Mouse (Mus musculus): Measurements from ENCODE around the gene Dync1i2.

The Dync1i2 gene

DNA sequence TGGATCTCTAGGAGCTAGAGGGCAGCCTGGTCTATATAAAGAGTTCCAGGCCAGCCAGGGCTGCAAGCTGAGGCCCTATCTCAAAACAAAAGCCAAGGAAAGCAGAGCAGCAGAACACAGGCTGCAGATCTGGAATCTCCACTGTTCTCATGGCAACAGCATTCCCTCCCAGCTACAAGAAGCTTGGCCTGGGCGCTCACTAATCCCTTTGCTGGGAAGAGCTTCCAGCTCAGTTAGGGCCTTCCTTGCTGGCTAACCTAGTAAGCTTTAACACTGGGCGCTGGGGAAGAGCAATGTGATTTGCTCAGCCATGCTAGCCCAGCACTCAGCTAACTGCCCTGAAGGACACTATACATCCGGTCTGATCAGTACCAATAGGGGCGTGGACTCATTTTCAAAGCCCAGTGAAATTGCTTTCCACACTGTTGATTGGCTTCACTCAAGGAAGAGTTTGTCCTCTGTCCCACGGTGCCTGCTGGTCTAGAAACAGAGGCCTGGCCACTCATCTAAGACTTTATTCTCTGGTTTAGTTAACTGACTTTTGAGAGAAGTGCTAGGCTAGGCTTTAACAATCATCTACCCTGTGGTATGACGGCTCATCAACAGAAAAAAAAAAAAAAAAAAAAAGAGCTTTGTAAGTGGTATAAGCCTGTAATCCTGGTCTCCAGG is 78.7 kb downstream of the Dync1i2 start:
- CTCF ChIA-PET: interaction anchor here in 2 of 4 experiments (0.6 to 1.4 kb wide), 3 partner anchors 22 to 92 kb away, joined by 3 to 4 read pairs (median 3); no protein-coding TSS in a partner anchor

GRCm38 (mm10) chr2:71291566-71291965 is 80.1 kb downstream of the Dync1i2 start:
- POLR2A ChIA-PET: interaction anchor here in 2 of 4 experiments (0.7 to 3.8 kb wide), 6 partner anchors 10 to 271 kb away, joined by 3 to 24 read pairs (median 3); no protein-coding TSS in a partner anchor
- CTCF ChIA-PET: interaction anchor here in 1 of 4 experiments (0.7 kb wide), 1 partner anchor 163 kb away, joined by 3 read pairs; no protein-coding TSS in a partner anchor

More for the DNA sequence above, 78.7 kb downstream of the Dync1i2 start:
- POLR2A ChIA-PET: interaction anchor here (0.6 to 3.8 kb wide), 25 partner anchors 10 to 1334 kb away, joined by 3 to 24 read pairs (median 4); no protein-coding TSS in a partner anchor

- POLR2A ChIA-PET: interaction anchor here in 1 of 4 experiments (0.6 to 2.7 kb wide), 9 partner anchors 8 to 70 kb away, joined by 3 to 13 read pairs (median 4); no protein-coding TSS in a partner anchor
- CTCF ChIA-PET: interaction anchor here in 1 of 4 experiments (0.6 to 0.7 kb wide), 2 partner anchors 9 to 38 kb away, joined by 3 to 9 read pairs; no protein-coding TSS in a partner anchor
Measured at GRCm38 (mm10) chr2:71293983-71294382, 82.5 kb downstream of the Dync1i2 start.

DNA sequence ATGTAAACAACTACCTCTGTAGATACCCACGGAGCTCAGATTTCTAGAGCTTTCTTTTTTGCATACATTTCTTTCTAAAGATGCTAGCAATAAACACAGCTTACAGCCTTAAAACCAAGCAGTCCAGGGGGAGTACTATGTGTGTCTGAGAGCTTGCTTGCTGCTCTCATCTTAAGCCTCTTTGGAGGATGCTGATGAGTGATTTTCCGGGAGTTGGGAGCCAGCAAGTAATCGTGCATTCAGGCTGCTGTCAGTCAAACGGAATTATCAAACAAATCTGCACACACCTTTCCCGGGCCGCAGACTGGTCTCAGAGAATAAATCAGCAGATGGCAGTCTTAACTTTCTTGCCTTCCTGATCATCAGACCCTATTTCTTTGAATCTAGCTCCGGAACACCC is 83.0 kb downstream of the Dync1i2 start:
- ChIA-PET CTCF (interaction anchor here in 1 of 4 experiments (0.7 kb wide), 1 partner anchor 39 kb away, joined by 3 read pairs; no protein-coding TSS in a partner anchor), POLR2A (interaction anchor here in 1 of 4 experiments (0.9 to 2.7 kb wide), 8 partner anchors 8 to 40 kb away, joined by 3 to 13 read pairs (median 4); no protein-coding TSS in a partner anchor)

DNA sequence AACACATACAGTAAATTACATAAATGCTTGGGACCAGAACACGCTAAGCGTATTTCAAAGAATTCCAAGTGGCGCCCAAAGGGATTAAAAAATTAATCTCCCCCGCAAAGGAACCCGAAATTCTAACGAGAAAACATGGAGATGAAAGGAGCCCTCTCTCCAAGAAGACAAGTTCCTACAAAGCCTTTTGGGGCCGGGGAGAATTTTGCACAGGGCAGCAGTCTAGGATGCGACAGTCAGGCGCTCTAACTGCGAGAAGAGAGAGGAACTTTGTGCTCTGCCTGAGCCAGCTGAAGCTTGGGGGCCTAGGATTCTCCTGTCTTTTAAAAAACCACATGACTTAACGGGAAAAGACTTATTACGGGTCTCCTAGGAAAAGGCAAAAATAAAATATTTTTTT is 84.3 kb downstream of the Dync1i2 start:
- CTCF ChIA-PET: no interaction called here
- POLR2A ChIA-PET: interaction anchor here in 2 of 4 experiments (0.7 to 2.7 kb wide), 7 partner anchors 11 to 61 kb away, joined by 3 to 13 read pairs (median 4); no protein-coding TSS in a partner anchor

DNA sequence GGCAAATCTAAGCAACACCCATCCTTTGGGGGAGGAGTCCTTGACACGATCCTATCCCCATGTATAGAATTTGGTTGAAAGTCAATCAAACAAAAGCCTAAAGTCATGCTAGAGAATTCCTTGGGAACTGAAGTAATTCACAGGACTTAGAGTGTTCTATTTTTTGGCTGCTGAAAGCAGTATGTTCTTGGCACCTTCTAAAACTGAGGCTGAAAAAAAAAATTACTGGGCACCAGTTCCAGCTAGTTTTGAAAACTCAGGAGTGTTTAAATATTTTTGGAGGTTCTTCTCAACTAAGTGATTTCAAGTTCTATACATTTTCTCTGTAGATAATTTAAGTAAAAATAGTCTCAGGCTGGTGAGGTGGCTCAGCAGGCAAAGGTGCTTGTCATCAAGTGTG is 86.0 kb downstream of the Dync1i2 start:
- CTCF ChIA-PET: interaction anchor here in 1 of 4 experiments (0.6 kb wide), 1 partner anchor 188 kb away, joined by 3 read pairs; no protein-coding TSS in a partner anchor
- POLR2A ChIA-PET: interaction anchor here in 1 of 4 experiments (1.0 to 1.7 kb wide), 3 partner anchors 9 to 18 kb away, joined by 3 to 5 read pairs (median 3); no protein-coding TSS in a partner anchor

- CTCF ChIA-PET: no interaction called here
Measured at GRCm38 (mm10) chr2:71298729-71299128, 87.2 kb downstream of the Dync1i2 start.

DNA sequence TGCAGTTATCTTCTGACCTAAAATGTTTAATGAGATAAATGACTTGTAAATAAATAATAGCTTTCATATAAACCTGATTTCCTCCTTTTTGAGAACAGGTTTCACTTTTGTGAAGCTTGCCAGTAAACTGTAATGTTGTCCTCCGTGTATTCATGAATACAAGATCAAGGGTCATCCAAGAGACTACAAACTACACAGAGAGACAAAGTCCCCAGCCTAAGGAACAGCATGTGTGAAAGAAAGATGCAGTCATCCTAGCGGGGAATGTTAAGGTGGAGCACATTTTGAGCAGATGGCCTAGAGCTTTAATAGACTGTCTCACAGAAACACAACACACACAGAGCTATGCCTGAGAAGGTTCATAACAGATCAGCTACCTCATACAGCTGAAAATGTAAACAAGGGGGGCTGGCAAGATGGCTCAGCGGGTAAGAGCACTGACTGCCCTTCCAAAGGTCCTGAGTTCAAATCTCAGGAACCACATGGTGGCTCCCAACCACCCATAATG is 90.7 kb downstream of the Dync1i2 start:
- ChIA-PET CTCF (interaction anchor here in 2 of 4 experiments (0.6 to 0.9 kb wide), 2 partner anchors 10 to 600 kb away, joined by 3 to 4 read pairs; no protein-coding TSS in a partner anchor), POLR2A (interaction anchor here in 3 of 4 experiments (0.5 to 4.1 kb wide), 12 partner anchors 10 to 533 kb away, joined by 3 to 24 read pairs (median 4); partner anchors contain the start of gene Dync1i2 (in 1 of the 3))

More at GRCm38 (mm10) chr2:71298729-71299128, 87.2 kb downstream of the Dync1i2 start:
- POLR2A ChIA-PET: interaction anchor here in 1 of 4 experiments (0.8 kb wide), 1 partner anchor 45 kb away, joined by 3 read pairs; no protein-coding TSS in a partner anchor

GRCm38 (mm10) chr2:71303221-71303620 is 91.7 kb downstream of the Dync1i2 start:
- ChIA-PET CTCF (interaction anchor here in 1 of 4 experiments (0.6 kb wide), 2 partner anchors 52 to 121 kb away, joined by 4 to 5 read pairs; no protein-coding TSS in a partner anchor), POLR2A (interaction anchor here in 3 of 4 experiments (0.6 to 4.1 kb wide), 12 partner anchors 13 to 304 kb away, joined by 3 to 24 read pairs (median 3); partner anchors contain the start of gene Dync1i2 (in 1 of the 3))

GRCm38 (mm10) chr2:71304821-71305220 is 93.3 kb downstream of the Dync1i2 start:
- CTCF ChIA-PET: interaction anchor here in 1 of 4 experiments (0.6 to 1.2 kb wide), 2 partner anchors 20 to 247 kb away, joined by 3 read pairs; no protein-coding TSS in a partner anchor
- POLR2A ChIA-PET: interaction anchor here in 1 of 4 experiments (0.6 to 2.2 kb wide), 4 partner anchors 10 to 259 kb away, joined by 3 to 5 read pairs (median 4); no protein-coding TSS in a partner anchor

GRCm38 (mm10) chr2:71306357-71306756 is 94.9 kb downstream of the Dync1i2 start:
- ChIA-PET CTCF (no interaction called here), POLR2A (interaction anchor here in 1 of 4 experiments (0.9 to 4.4 kb wide), 5 partner anchors 10 to 43 kb away, joined by 3 to 24 read pairs (median 4); no protein-coding TSS in a partner anchor)

DNA sequence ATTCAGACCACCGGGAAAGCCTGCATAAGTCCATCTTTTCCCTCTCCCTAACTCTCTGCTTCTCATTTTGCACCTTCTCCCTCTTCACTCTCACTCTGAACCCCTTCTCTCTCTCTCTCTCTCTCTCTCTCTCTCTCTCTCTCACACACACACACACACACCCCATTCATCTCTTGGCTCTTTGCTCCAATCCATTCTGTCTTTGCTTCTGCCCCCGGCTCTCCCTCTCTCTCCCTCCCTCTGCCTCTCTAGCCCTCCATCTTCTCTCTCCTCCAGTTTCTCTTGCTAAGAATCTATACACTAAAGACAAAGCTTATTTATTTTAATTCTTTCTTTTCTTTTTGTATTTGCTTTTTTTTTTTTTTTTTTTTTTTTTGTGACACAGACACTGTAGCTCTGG is 98.2 kb downstream of the Dync1i2 start:
- ChIA-PET CTCF (interaction anchor here in 1 of 4 experiments (0.6 kb wide), 1 partner anchor 1183 kb away, joined by 3 read pairs; no protein-coding TSS in a partner anchor), POLR2A (interaction anchor here in 3 of 4 experiments (0.6 to 4.4 kb wide), 11 partner anchors 12 to 1412 kb away, joined by 3 to 24 read pairs (median 3); no protein-coding TSS in a partner anchor)

DNA sequence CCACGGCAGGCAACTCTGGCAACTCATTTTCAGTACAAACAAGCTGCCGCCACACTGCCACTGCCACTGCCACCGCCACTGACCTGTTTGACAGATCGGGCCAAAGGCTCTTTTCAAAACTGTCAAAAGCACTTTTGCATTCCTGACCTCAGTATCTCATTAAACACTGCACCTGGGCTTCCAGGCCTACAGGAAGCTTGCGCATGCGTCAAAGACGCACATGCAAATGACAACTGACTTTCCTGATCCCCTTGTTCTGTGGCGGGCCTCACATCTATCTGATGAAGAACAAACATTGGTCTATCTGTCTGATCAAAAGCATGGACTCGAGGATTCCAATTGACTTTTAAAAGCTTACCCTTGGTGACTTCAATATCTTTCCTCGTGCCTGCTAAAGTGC is 100.6 kb downstream of the Dync1i2 start:
- ChIA-PET POLR2A (interaction anchor here in 3 of 4 experiments (0.6 to 1.5 kb wide), 10 partner anchors 10 to 793 kb away, joined by 3 to 8 read pairs (median 4); no protein-coding TSS in a partner anchor), CTCF (interaction anchor here in 1 of 4 experiments (1.1 kb wide), 1 partner anchor 35 kb away, joined by 4 read pairs; no protein-coding TSS in a partner anchor)
